Mouse (Mus musculus): ENCODE data around the gene Med27.

GRCm38 (mm10) chr2:29532173-29532572 lies 185.6 kb downstream of the Med27 start:
- TF ChIP-seq CTCF (IDR thresholded peaks at IDR 0.05; ENCODE audit: borderline replicate concordance, insufficient read depth, low read length) (no peak), POLR2A (IDR thresholded peaks at IDR 0.05; ENCODE audit: low read depth, low read length) (no peak)

Data from embryonic fibroblast, embryonic 13.5 days (primary cell).